Mouse (Mus musculus): ENCODE data around the gene Gabbr1.
"Not testable (repeated sequence)": the region's sequence is repeated elsewhere in the genome, so short reads cannot be mapped to it uniquely, and the experiment has no call there.

Gabbr1 gene

DNA sequence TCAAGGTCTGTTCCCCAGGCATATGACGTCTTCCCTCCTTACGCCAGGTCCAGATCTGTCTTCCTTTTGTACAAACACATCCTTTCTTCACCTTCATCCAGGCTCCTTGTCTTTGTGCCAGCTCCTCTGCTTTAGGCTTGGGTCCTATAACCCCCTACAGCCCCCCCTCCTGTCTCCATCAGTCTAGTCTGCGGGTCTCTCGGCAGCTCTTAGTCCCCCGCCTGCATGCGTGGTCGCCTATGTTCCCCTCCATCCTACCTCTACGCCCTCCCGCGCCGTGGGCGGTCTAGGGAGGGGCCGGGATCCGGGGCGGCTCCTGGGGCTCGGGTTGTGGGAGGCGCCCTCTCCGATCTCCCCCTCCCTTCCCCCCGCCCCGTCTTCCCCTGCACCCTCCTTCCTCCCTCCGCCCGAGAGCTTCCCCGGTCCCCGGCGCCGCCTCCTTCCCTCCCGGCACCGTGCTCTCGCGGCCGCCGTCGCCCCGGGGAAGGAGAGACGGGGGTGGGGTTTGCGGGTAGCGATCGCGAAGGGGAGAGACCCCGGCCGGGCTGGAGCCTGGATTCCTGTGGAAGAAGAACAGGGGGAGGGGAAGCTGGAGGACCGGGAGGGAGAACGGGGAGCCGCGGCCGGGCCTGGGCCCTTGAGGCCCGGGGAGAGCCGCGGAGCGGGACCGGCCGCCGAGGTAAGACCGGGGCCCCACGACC, at the start of gene Gabbr1:
Gene Gabbr1 (plus strand): TSS at position 356 of the 701 bp plus-strand sequence.
- DNase-seq (ENCODE audit: low spot score in 2 of 2): peak; percentile 74 to 79

DNA sequence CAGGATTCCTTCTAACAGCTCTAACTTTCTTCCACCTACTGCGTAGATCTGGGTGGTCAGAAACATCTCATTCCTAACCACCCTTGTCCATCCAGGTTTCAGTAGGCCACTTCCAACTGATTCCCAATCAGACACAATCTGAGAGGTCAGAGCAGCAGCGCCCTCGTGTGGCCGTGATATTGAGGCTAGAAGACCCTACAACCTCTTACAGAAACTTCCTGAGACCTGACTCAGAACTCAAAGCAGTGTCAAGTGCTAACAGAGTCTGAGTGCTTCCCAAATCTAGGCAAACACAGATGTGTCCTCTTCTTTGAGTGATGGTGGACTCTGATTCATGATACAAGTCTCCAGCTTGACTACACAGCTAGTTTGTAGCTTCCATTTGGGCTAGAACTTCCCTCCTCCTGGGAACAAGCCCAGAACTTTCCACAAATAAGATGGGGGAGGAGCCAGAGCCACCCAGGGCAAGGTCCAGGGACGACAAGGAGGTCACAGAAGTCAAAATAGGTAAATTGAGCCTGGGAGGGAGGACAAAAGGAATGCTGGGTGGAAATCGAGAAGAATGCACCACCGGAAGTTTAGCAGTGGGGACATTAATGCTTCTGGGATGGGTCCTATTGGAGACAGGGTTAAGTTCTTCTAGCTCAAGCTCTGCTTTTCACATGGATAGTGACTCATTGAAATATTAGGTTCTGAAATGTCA, 48.6 kb upstream of the Gabbr1 start:
- DNase-seq (ENCODE audit: low spot score in 2 of 2): peak; percentile 57 to 88

DNA sequence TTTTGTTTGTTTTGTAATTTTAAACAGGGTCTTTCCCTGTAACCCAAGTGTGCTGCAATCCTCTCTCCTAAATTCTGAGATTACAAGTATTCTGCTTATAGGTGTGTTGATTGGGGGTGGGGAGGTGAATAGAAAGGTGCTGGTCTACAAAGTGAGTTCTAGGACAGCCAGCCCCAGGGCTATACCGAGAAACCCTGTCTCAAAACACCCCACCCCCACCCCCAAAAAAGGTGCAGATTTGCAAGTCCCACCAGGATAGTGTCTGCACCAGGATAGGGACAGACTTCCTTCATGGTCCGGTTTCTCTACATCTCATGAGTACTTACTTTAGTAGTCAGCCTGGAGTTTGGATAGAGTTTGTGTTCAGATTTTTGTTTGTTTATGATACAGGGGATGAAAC, 47.3 kb upstream of the Gabbr1 start:
- DNase-seq (ENCODE audit: low spot score in 2 of 2): no peak

DNA sequence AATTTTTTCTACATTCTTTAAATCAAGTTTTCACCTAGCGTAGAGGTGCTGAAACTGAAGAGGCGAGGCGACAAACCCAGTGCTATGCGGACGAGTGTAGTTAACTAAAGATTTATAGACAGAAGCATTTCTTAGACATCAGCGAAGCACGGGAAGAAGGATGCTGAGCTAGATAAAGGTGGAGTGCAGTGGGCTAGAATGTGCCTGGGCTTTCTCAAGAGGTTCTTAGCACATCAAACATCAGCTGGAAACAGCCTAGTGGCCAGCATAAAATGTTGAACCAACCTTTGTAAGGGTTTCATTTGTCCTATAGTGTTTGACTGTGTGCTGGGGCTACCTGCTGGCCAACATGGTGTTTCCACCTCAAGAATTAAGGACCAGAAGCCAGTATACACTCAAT, 44.9 kb upstream of the Gabbr1 start, which contains the start of gene Zfp57:
Gene Zfp57 (plus strand): TSS at position 301 of the 400 bp plus-strand sequence.
- DNase-seq (ENCODE audit: low spot score in 2 of 2): no peak

DNA sequence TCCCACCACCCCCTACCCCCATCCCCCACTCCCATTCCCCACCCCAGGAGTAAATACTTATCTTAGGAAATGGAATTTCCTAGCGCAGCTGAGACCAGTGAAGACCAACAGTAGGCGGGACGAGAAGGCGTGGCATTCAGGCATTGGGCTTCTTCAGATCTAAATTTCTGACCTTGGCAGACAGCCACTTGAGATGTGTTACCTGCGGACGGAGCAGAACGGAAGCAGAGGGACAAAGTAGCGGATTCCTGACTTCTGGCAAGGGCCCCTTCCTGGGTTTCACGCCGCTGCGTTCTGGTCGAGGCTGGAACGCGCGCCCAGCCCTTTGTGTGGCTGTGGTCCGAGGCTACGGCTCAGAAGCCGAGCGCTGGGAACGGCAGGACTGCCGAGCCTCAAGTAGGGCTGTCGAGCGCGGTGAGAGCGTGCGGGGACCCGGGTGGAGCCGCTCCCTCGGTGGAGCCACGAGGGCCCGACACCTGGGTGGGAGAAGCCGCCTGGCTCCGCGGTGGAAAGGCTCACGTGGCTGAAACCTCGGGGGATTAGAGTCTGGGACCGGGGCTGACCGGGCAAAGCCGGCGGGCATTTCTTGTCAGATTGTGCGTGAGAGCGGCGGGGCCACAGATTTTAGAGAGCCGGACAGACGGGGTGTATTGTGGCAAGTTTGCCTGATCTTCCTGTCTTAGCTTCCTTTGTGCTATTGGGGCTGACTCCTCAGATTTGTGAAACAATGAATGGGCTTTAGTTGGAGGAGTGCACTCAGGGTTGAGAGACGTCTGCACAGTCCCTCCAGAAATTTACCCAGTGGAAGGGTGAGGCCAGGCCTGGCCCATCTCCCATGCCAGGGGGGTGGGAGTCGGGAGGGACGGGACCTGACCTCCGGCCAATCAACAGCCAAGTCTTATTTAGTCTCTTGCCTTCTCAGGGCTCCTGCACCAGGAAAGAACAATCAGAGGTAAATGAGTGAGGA, 43.1 kb upstream of the Gabbr1 start:
- peak; percentile 43 to 63 for DNase-seq (ENCODE audit: low spot score in 2 of 2)

DNA sequence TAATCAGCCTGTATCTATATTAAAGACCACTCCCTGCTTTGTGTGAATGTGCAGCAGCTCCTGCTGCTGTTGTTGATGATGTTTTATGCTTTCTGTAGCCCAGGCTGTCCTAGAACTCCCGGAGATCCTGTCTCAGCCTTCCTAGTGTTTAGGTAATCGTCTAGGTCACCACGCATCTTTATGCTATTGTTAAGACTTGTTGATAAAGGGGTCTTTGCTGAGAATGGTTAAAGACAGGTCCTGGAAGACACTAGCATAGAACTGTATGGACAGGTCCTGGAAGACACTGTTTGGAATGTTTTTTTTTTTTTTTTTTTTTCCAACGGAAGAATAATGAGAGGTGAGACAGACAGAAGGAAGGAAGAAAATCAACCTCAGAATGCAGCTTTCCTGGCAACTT, 42.4 kb upstream of the Gabbr1 start:
- no peak for DNase-seq (ENCODE audit: low spot score in 2 of 2)

DNA sequence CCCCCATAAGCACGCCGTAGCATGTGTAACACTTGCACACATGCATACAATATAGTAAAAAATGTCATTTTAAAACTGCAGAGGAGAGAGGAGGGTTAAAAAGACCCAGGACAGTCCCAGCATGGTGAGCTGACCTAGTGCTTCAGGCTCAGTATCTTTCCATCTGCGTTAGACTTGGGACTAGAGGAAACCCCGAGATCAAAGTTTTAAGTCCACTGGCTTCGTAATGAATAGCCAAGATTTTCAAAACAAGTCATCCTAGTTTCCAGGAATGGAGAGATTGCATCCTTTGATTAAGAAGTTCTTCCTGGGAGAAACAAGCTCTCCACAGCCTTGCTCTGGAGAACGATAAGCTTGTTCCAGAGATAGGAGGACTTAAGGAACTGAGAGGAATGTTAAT, 37.6 kb upstream of the Gabbr1 start:
- no peak for DNase-seq (ENCODE audit: low spot score in 2 of 2)

DNA sequence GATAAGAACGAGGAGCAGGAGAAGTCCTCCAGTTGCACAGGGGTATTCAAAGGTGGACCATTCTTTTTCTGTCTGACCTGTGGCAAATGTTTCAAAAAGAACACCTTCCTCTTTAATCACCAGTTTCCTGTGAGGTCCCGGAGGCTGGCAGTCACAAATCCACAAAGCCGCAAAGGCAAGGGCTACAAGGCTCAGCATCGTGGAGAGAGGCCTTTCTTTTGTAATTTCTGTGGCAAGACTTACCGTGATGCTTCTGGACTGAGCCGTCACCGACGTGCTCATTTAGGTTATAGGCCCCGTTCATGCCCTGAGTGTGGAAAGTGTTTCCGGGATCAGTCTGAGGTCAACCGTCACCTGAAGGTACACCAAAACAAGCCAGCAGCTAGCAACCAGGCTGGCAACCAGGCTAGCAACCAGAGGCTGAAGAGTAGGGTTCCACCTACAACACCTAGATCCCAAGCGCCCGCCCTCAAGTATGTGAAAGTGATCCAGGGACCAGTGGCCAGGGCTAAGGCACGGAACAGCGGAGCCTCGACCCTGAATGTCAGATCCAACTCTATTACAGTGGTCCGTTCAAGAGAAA, 36.2 kb upstream of the Gabbr1 start:
- DNase-seq (ENCODE audit: low spot score in 2 of 2): no peak

DNA sequence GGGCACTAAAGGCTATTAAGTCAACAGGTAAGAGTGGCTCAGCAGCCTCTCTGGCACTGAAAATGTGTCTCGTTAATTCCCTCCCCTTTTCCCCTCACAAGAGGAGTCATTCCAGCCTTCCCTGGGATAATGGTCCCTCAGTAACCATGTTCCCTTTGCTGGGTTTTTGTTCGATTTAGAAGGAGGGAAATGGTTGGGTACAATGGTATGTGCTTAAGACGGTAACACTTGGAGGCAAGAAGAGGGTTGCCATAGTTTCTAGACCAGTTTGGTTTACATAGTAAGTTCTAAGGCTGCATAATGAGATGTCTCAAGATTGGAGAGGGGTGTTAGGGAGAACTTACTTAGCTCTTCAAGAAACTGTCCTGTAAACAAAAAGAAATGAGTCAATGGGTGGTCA, 34.0 kb upstream of the Gabbr1 start:
- no peak for DNase-seq (ENCODE audit: low spot score in 2 of 2)

DNA sequence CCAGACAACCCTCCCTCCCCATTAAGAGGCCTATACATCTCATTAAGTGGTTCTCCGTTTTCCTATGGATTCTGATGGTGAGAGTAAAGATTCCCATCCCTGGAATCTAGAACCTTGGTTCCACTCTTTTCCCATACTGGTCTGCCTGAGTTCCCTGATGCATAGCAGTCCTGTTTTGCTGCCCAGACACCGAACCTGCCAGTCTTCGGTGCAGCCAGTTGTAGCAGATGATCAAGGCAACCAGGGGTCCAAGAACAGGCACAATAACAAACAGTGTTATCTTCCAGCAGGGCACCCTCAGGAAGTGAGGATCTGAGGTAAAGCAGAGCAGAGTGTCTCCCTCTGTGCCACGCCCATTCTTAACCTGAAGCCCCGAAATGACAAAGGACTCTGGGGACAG, 33.6 kb upstream of the Gabbr1 start:
- DNase-seq (ENCODE audit: low spot score in 2 of 2): no peak

DNA sequence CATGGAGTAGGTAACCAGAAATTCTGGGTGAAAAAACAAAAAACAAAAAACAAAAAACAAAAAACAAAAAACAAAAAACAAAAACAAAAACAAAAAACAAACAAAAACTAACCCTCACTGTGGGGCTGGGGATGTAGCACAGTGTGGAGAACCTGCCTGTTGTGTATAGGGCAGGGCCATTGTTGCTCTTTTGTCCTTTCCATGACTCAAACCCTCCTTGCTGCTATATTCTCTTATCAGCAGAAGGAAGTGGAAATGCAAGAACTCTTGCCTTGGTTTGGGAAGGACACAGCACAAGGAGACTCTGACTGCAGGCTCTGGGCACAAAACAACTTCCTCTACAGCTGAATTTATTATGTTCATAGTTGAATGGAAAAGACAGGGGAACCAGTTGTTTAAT, 29.4 kb upstream of the Gabbr1 start:
- no peak for DNase-seq (ENCODE audit: low spot score in 2 of 2)

DNA sequence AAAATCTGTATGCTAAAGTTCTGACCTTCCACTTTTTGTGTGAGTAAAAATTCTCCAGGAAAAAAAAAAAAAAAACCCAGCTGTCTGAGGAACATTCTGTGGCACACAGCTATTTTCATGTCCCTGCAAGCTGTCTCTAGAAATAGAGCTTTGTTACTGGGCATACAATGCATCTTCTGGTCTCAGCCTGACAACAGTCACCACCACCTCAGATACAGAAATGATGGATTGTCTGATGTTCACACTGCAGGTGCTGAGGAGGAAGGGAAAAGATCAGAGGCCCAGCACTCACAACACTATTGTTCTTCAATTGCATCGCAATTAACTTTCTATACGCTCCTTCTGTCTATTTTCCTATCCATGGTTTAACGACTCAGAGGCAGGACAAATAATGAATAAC, 27.4 kb upstream of the Gabbr1 start:
- no peak for DNase-seq (ENCODE audit: low spot score in 2 of 2)

DNA sequence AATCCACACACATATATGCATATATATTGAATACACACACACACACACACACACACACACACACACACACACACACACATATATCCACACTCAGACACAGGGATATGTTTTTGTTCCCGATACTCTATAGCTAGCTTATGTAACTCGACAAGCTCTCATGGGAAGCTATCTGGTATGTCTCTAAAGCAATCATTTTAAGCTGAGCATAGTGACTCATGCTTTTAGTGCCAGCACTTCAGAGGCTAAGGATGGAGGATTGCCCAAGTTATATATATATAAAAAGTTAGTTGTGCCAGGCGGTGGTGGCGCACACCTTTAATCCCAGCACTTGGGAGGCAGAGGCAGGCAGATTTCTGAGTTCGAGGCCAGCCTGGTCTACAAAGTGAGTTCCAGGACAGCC, 26.5 kb upstream of the Gabbr1 start:
- not testable (repeated sequence) for DNase-seq (ENCODE audit: low spot score in 2 of 2)

DNA sequence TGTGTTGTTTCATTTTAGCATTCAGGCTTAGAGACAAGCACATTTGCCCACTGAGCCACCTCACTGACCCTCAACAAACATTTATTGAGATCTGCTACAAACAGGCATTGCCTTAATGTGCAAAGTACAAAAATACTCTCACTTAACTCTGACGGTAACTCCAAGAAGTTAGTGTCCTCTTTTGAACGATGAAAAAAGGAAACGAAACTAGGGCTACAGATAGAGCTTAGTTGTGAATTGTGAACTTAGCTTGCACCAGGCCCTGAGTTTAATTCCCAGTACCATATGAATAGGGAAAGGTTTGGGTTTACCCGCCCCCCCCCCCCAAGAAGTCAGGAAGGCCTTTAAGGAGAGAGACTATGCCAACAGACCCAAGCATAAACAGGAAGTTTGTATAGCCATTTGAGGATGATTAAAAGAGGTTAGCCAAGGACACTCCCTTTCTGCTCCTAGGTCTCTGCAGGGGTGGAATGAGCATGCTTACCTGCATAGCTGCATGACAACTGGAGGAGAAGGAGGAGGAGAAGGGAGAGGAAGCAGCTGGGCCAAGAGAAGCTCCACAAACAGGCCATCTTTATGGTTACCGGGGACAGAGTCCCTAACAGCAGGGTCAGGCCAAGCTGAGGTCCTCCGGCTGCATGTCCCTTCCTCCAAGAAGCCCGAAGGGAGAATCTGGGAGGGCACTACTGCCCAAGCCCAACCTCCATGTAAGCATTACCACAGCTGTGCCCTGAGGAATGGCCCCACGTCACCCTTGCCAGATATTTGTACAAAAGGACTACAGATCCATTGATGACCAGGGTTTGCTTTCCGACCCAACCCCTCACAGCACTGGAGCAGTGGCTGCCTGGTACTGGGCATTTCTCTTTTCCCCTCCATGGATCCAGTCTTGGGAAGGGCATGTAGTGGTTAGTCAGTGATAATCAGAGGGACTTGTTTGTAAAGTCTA, 22.9 kb upstream of the Gabbr1 start, which contains the start of gene Mog:
Gene Mog (minus strand): TSS at position 771 of the 949 bp plus-strand sequence.
- DNase-seq (ENCODE audit: low spot score in 2 of 2): no peak

DNA sequence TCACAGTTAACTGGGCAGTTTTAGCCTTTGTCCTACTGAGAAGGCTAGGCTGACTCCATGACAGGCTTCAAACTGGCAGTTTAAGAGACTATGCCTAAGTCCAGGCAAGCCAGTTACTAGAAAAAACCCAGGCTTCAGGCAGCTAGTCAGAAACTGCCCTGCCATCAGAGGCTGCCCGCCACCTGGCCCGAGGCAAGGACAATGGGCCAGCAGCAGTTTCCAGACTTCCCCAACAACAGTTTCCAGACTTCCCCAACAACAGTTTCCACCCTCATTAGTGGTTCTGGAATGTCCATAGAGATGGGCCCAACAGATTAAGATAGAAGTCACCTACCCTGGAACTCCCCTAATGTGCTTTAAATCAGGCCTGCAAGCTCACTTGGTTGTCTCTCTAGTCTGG, 19.3 kb upstream of the Gabbr1 start:
- no peak for DNase-seq (ENCODE audit: low spot score in 2 of 2)

DNA sequence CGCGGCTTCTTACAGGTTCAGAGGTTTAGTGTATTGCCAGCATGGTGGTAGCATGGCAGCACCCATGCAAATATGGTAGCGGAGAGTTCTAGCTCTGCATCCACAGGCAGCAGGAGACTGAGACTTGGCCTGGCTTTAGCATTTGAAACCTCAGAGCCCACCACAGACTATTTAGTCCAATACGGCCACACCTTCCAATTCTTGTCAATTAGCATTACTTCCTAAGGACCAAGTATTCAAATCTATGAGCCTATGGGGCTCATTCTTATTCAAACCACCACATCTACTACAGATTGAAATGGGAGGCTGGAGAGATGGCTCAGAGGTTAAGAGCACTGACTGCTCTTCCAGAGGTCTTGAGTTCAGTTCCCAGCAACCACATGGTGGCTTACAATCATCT, 18.3 kb upstream of the Gabbr1 start:
- DNase-seq (ENCODE audit: low spot score in 2 of 2): no peak

DNA sequence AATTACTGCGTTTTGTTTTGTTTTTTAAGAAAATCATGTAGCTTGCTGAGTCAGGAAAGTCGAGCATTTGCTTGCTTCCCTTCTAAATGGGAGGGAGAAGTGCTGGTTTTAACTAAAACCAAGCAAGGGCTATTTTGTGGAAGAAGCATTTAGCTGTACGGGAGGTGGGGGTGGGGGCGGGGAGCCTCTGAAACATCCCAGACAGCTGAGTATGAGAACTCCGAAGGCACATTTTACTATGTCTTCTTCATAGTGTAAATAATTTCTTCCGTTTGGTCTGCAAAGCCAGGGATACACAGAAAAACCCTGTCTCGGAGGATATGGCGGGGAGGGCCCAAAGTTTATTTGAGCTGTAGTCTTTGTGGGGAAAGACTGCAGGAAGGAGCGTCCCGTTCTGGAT, 17.6 kb upstream of the Gabbr1 start:
- DNase-seq (ENCODE audit: low spot score in 2 of 2): no peak

DNA sequence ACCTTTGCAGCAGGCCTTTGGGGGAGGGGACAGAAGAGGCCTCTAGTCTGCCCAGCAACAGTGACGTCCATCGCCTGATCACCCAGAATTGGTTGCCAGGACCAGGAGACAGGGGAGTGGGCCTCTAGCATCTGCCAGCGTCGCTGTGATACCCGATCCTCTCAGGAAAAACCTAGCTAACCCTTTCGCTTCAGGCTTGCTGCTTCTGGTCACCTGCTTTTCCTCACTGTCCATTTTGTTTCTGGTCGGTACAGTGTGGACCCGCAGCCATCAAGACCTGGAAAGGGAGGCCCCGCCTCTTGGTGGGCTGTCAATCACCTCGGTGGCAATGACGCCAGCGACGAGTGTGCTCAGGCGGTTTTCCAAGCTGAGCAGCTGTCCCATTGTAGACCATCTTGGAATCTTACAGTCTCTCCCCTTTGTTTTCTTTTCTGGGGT, 17.1 kb upstream of the Gabbr1 start:
- peak; percentile 89 for DNase-seq (ENCODE audit: low spot score in 2 of 2)

DNA sequence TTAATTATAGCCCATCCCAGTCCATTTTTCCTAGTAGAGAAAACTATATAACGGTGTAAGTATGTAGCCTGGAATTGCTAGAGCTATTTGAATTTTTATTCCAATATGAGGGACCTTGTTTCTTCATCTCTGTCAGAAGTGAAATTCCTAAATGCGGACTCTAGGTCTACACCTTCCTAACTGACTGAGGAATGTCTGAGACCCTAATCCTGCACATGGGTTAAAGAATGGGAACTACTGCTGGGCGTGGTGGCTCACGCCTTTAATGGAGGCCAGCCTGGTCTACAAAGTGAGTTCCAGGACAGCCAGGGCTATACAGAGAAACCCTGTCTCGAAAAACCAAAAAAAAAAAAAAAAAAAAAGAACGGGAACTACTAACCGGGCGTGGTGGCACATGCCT, 16.6 kb upstream of the Gabbr1 start:
- no peak for DNase-seq (ENCODE audit: low spot score in 2 of 2)

DNA sequence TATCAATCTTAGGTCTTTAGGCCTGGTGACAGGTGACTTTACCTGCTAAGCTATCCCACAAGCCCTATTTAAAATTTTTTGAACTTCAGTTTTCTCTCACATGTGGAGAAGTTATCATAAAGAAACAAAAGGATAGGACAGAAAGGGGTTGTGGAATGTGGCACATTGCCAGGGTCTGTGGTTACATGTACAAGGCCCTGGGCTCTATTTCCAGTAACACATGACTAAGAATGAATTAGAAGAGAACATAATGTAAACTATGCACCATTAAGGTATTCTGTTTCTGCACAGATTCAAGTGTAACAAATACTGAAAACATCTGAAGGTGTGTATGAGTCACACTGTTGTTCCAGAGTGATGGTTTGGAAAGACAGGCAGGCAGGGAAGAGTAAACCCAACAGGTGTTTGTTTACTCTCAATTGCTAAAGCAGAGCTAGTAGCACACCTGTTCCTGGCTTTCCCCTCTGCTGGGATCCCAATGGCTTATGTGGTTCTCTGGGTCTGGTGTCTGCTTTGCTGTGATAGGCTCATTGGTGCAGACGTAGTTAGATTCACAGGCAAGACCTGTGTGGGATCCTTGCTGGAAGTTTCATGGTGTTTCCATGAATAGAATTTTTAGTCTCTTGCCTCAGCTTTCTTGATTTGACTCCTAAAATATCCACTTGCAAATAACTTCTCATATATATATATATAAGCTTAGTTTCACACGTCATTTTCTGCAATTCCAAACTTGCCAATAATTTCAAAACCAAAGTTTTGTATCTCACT, 6.5 kb upstream of the Gabbr1 start:
- DNase-seq (ENCODE audit: low spot score in 2 of 2): no peak
